Comparison of ENCODE assay signal across 12 mouse cellular contexts in the genomic region with DNA sequence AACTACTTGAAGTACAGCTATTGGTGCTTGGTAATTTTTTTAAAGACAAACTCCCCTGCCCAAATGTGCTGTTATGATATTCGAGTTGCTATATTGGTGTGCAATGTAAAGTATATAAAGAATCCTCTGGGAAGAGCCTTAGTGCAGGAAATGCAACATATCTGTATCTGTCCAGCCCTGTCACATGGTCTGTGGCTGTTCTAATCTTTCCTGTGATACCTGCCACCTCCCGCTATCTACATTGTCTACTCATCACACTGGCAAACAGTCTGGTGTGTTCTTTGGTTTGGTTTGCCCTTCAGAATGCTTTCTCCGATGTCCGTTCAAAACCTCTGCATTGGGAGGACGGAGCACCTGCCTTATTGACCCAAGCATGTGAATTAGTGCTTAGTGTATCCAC.
"Had no signal": no experiment of that assay in that cellular context is flagged by ENCODE, and none has a peak within 500 bp of the region (broad histone marks: within the 10 kb centered on the region; RNA-seq: fewer than 3 reads in every experiment).

No protein-coding gene starts in this region.

- H3K4me1 ChIP-seq: limb, embryonic 13.5 days; lung, embryonic 15.5 days; midbrain, embryonic 15.5 days; neural tube, embryonic 12.5 days; stomach, embryonic 15.5 days had no signal

- H3K4me3 ChIP-seq: limb, embryonic 13.5 days; liver, embryonic 15.5 days; lung, embryonic 15.5 days; midbrain, embryonic 15.5 days; neural tube, embryonic 12.5 days; stomach, embryonic 15.5 days had no signal

- H3K9ac ChIP-seq: limb, embryonic 13.5 days; liver, embryonic 15.5 days; lung, embryonic 15.5 days; midbrain, embryonic 15.5 days; neural tube, embryonic 12.5 days; stomach, embryonic 15.5 days had no signal

- DNase-seq: kidney, postnatal 4 days; left cerebral cortex, postnatal 4 days; lung, postnatal 14 days; retina, postnatal 1 day; right cerebral cortex, postnatal 4 days; thymus, postnatal 4 days had no signal

- ATAC-seq: midbrain, embryonic 15.5 days had no signal

- H3K9me3 ChIP-seq: limb, embryonic 13.5 days; liver, embryonic 15.5 days; lung, embryonic 15.5 days; midbrain, embryonic 15.5 days; neural tube, embryonic 12.5 days; stomach, embryonic 15.5 days had no signal

- H3K36me3 ChIP-seq: limb, embryonic 13.5 days; liver, embryonic 15.5 days; lung, embryonic 15.5 days; midbrain, embryonic 15.5 days; neural tube, embryonic 12.5 days; stomach, embryonic 15.5 days had no signal

- H3K27ac ChIP-seq: limb, embryonic 13.5 days; liver, embryonic 15.5 days; midbrain, embryonic 15.5 days; neural tube, embryonic 12.5 days; stomach, embryonic 15.5 days had no signal

- H3K4me2 ChIP-seq: limb, embryonic 13.5 days; liver, embryonic 15.5 days; lung, embryonic 15.5 days; midbrain, embryonic 15.5 days; neural tube, embryonic 12.5 days; stomach, embryonic 15.5 days had no signal

- H3K27me3 ChIP-seq: limb, embryonic 13.5 days; liver, embryonic 15.5 days; lung, embryonic 15.5 days; midbrain, embryonic 15.5 days; neural tube, embryonic 12.5 days; stomach, embryonic 15.5 days had no signal
